Mouse (Mus musculus) C2C12 (cell line): ENCODE data around the gene Cdk17. TPM values are rescaled to one million over a fixed set of nuclear protein-coding genes. Genes with fewer than 3 reads are reported as not detected.

ENCODE experiments used
- H3K27me3 ChIP-seq: one replicate; pipeline ENCODE4 v1.6.1; 2011; ENCODE audit not compliant: control insufficient read depth, insufficient read depth, insufficient read length
- H3K36me3 ChIP-seq: one replicate; pipeline ENCODE4 v1.6.1; 2011; ENCODE audit not compliant: control insufficient read depth, insufficient read depth
- H3K4me3 ChIP-seq: one replicate; pipeline ENCODE4 v1.5.1; 2011; ENCODE audit warnings: mild to moderate bottlenecking, control low read depth; ENCODE audit not compliant: poor library complexity, insufficient read depth, severe bottlenecking
- H3K79me2 ChIP-seq: one replicate; pipeline ENCODE4 v1.6.1; 2011; ENCODE audit not compliant: control insufficient read depth, insufficient read depth
- H3K79me3 ChIP-seq: one replicate; pipeline ENCODE4 v1.6.1; 2011; ENCODE audit warnings: low read depth, control low read depth
- H3ac ChIP-seq: one replicate; pipeline ENCODE3; 2011; ENCODE audit warnings: low read depth; ENCODE audit not compliant: control insufficient read depth, insufficient read length
- CEBPB ChIP-seq: IDR thresholded peaks from one replicate; pipeline ENCODE4 v1.6.1; 2011; ENCODE audit warnings: low read depth, mild to moderate bottlenecking, control low read depth, moderate library complexity
- CTCF ChIP-seq: IDR thresholded peaks from one replicate; pipeline ENCODE4 v1.5.1; 2011; ENCODE audit not compliant: control insufficient read depth, insufficient read depth, insufficient read length
- FOSL1 ChIP-seq: IDR thresholded peaks from one replicate; pipeline ENCODE4 v1.8.0; 2011; ENCODE audit warnings: mild to moderate bottlenecking, low read length; ENCODE audit not compliant: poor library complexity, insufficient read depth, severe bottlenecking
- MAX ChIP-seq: IDR thresholded peaks from one replicate; pipeline ENCODE4 v1.6.1; 2011; ENCODE audit warnings: mild to moderate bottlenecking, control low read depth
- MYOD1 ChIP-seq: IDR thresholded peaks from one replicate; pipeline ENCODE4 v1.6.1; 2011; ENCODE audit warnings: low read depth; ENCODE audit not compliant: control insufficient read depth, insufficient read length
- MYOG ChIP-seq: IDR thresholded peaks from one replicate; pipeline ENCODE4 v1.6.1; 2011; ENCODE audit not compliant: control insufficient read depth, insufficient read length; ENCODE audit errors: extremely low read depth
- USF1 ChIP-seq: IDR thresholded peaks from one replicate; pipeline ENCODE4 v1.6.1; 2011; ENCODE audit warnings: low read depth, mild to moderate bottlenecking, control low read depth, moderate library complexity
- polyA plus RNA-seq: library from polyadenylated mRNA; unstranded; fragments of >200 nt; fragmentation: generic; extraction: Trizol; gene quantifications from one replicate; pipeline ENCODE4 v1.2.1, GENCODE M21; 2012; ENCODE audit warnings: missing spikeins

Gene Cdk17
- polyA plus RNA-seq, 1 experiment = 7.4 TPM

GRCm38 (mm10) chr10:93144579-93144978 is 16.1 kb upstream of the Cdk17 start:
- no peak for TF ChIP-seq CTCF
- Histone ChIP-seq H3K27me3 (no peaks in the 10 kb centered on the region), H3K79me3 (no peaks in the 10 kb centered on the region), H3K4me3 (no peak overlapping the region), H3K36me3 (no peaks in the 10 kb centered on the region), H3K79me2 (no peaks in the 10 kb centered on the region), H3ac (no peak overlapping the region)

DNA sequence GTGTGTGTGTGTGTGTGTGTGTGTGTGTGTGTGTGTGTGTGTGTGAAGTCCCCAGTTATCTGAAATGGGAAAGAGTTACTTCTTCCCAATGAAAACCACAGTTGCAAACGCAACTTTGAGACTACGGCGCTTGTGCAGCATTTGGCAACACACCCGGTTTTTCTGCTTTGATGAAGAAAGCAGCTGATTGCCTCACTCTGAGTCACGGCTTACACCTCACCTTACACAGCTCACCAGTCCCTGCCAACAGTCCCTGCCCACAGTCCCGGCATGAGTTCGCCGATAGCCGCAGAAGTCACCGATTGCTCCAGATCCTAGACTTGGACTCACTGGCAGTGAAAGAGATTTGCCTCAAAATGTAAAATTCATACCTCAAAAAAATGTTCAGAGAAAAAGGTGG is 15.6 kb upstream of the Cdk17 start:
- H3K36me3 ChIP-seq = no peaks in the 10 kb centered on the region
- TF ChIP-seq FOSL1 (peak; percentile 81), MYOD1 (peak; percentile 14), USF1 (no peak), MYOG (no peak), MAX (peak; percentile 16), CEBPB (peak; percentile 96), CTCF (no peak)
- H3K79me2 ChIP-seq = no peaks in the 10 kb centered on the region
- no peak overlapping the region for H3K4me3 ChIP-seq
- H3K79me3 ChIP-seq = no peaks in the 10 kb centered on the region
- no peak overlapping the region for H3ac ChIP-seq
- no peaks in the 10 kb centered on the region for H3K27me3 ChIP-seq

DNA sequence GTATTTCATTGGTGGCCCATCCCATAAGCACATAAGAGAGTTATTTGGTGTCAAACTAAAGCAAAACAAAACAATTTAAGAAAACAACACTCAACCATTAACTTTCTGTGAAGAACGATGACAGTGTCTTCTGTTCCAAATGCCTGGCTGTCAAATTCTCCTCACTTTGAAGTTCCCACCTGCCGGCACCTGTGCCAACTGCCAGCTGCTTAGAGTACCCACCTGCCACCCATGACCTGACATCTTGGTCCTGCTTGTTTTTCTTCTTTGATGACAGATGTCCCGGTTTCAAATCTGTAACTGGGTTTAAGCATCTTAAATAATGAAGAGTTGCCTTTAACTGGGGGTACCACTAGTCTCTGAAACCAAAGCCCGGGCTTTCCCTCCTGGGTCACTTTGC is 14.1 kb upstream of the Cdk17 start:
- H3K27me3 ChIP-seq = no peaks in the 10 kb centered on the region
- no peaks in the 10 kb centered on the region for H3K79me3 ChIP-seq
- no peak for TF ChIP-seq USF1
- TF ChIP-seq MAX = no peak
- TF ChIP-seq FOSL1 = no peak
- TF ChIP-seq MYOD1 = no peak
- TF ChIP-seq MYOG = no peak
- TF ChIP-seq CTCF = no peak
- no peak for TF ChIP-seq CEBPB
- H3K4me3 ChIP-seq = no peak overlapping the region
- H3K79me2 ChIP-seq = no peaks in the 10 kb centered on the region
- no peaks in the 10 kb centered on the region for H3K36me3 ChIP-seq
- no peak overlapping the region for H3ac ChIP-seq

GRCm38 (mm10) chr10:93147691-93148090 is 13.0 kb upstream of the Cdk17 start:
- Histone ChIP-seq H3ac (no peak overlapping the region), H3K4me3 (no peak overlapping the region), H3K27me3 (no peaks in the 10 kb centered on the region), H3K36me3 (no peaks in the 10 kb centered on the region), H3K79me2 (no peaks in the 10 kb centered on the region), H3K79me3 (no peaks in the 10 kb centered on the region)
- TF ChIP-seq MAX (no peak), CTCF (no peak), CEBPB (no peak), MYOG (no peak), USF1 (no peak), MYOD1 (no peak), FOSL1 (no peak)

- no peak overlapping the region for H3ac ChIP-seq
- no peak overlapping the region for H3K4me3 ChIP-seq
- H3K79me2 ChIP-seq = no peaks in the 10 kb centered on the region
- TF ChIP-seq MYOD1 (no peak), CEBPB (no peak), MAX (no peak), CTCF (no peak), USF1 (no peak)
- H3K79me3 ChIP-seq = no peaks in the 10 kb centered on the region
- H3K36me3 ChIP-seq = no peaks in the 10 kb centered on the region
- H3K27me3 ChIP-seq = no peaks in the 10 kb centered on the region
Measured at GRCm38 (mm10) chr10:93149597-93149996, 11.1 kb upstream of the Cdk17 start.

DNA sequence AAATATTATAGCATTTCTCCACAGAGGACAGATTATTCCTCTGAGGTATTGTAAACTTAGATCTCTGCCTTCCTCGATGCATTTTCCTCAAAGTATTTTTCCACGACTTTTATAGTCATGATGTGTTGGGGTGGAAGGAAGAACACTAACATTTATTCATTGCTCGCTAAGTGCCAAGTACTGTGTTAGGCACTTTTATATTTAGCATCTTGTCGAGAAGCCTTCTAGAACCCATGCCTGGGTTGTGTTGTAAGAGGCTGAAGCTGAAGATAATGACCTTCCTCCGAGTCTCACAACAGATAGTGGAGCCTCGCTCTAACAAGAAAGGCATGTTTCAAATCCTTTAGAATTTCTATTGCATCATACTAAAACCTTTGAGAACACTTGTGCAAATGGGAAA is 8.9 kb upstream of the Cdk17 start:
- Histone ChIP-seq H3K4me3 (no peak overlapping the region), H3K27me3 (no peaks in the 10 kb centered on the region), H3K79me3 (no peaks in the 10 kb centered on the region), H3K36me3 (no peaks in the 10 kb centered on the region), H3ac (no peak overlapping the region), H3K79me2 (no peaks in the 10 kb centered on the region)
- no peak for TF ChIP-seq MAX
- peak; percentile 10 for TF ChIP-seq CEBPB
- TF ChIP-seq USF1 = no peak
- no peak for TF ChIP-seq MYOG
